Mouse (Mus musculus): ENCODE data around the gene Pex5l.

Pex5l gene

DNA sequence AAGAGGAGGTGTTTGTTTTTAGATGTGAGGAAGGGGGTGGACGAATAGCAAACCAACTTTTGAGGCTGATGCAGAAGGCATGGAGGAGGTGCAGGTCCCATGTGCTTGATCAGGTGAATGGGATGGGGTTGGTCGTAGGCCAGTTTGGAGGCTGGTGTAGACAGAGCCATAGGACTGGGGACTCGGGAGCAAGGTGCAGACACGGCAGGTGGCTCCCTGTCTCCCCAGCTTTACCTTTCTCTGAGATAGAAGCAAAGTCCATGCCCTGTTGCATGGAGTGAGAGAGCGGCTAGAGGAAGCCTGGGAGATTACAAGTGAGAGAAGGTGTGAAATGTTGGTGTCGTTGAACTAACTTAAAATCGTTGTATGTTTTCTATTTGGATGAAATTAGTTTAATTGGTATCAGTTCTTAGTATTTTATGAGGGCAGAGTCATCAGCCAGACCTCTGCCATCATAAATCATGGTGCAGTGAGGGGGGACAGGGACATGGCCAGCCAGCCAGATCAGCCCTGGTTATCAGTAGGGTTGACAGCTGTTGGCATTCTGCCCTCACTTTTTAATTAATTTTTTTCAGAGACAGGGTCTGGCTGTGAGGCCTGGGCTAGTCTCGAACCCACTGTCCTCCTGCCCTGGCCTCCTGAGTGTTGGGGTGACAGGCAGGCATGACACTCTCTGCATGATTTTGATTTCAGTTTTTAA lies 203.1 kb downstream of the Pex5l start:
- no peak for DNase-seq (ENCODE audit: low spot score)

DNA sequence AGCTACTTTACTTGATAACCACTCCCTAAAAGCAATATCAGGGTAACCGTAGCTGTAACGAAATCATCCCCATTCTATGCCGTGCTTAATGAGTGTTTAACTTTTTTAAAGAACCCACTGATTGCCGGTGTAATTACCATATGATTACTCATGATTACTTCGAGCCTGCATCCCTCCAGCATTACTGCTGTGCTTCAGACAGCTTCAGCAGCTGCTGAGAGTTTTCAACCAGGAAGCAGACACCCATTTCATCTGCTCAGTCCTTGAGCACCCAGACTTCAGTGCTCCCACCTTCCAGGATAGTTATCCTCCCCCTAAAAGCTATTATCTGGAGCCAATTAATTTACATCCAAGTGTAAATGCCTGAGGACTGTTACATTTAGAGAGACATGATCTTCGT lies 218.9 kb downstream of the Pex5l start:
- DNase-seq (ENCODE audit: low spot score), result no peak

DNA sequence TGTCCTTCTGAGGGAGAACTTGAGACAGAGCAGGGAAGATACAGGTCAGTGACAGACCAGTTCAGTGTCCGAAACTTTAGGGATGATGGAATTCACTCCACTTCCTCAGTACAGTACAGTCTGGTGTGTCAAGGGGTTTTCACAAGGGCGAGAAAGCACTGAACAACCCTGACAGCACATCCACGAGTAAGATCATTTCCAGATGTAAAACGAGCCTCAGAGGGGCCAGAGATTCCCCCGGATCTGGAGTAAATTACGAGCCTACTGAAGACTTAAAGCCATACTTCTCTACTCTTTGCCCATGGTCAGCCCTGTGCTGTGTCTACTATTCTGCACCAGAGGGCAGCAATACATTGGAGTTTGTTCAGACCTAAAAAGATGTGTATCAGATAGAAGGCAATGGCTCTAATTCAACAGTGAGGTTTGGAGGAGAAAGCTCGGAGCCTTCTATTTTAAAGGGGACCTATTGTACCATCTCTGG lies 232.9 kb downstream of the Pex5l start:
- no peak for DNase-seq (ENCODE audit: low spot score)

DNA sequence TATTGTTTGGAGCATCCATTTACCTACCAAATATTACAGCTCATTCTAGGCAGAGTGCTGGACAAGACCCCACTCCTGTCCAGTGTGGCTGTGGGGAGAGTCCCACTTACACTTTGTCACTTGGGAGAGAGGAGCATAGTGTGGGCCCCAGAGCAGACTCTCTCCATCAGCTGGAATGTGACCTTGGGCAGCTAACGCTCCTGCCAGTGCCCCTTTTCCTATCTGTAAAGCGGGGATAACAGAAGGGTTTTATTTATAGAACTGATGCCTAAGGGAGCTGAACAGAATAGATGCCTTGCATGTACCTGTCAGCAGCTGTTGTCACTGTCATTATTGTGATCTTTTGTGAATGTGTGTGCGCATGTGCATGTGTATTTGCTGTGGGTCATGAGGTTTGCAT lies 234.6 kb downstream of the Pex5l start:
- no peak for DNase-seq (ENCODE audit: low spot score)

DNA sequence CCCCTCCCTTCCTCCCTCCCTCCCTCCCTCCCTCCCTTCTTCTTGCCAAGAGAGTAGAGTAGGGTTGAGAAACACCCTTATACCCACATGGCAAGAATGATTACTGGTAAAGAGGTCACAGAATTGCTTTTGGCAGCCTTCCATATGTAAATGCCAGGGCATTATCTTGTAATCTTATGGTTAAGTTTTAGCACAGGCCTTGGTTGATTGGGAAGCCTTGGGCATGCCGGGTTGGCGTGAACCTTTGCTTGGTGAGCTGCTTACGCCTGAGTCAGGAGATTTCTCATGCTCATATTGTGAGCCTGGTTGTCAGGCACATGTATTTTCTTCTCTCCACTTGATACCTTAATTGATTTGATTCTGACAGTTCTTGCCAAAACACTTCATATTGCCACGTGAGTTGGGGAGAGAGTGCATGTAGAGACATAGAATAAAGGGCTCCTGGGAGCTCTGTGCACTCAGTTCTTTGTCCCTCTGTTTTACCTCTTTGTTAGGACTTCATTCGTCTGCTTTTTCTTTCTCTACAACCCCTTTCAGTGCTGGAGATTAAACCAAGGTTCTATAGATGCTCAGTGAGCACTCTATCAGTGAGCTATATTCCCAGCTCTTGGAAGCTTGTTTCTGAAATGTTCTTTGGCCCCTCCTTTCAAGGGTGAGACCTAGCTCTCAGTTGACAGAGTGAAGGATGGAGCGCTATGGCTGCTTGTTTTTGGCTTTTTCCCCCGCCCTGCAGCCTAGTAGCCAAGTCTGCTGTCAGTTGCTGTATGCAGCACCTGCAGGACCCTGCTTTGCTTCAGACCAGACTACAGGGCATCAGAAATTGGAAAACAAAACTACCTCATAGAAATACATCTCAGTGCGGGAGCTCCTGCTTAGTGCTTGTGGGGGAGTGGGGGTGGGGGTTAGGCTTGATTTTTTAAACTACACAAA lies 236.9 kb downstream of the Pex5l start:
- DNase-seq (ENCODE audit: low spot score), result no peak

DNA sequence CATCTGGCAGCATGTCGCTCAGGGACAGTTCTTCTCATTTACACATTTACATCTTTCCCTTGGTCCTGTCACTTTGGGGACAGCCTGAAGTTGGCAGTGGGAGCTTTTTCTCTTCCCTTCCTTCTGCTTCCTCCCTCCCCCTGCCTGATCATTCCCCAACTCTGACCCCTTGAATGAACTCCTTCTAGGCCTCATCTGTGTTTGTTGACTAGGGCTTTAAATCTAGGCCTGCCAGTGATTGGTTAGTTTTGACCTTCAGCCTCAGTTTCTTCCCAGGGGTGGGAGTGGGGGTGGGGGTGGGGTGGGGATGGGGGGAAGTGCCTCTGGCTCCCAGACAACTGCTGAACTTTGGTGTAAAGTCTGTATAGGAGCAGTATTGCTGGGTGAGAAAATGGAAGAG lies 238.4 kb downstream of the Pex5l start:
- no peak for DNase-seq (ENCODE audit: low spot score)

DNA sequence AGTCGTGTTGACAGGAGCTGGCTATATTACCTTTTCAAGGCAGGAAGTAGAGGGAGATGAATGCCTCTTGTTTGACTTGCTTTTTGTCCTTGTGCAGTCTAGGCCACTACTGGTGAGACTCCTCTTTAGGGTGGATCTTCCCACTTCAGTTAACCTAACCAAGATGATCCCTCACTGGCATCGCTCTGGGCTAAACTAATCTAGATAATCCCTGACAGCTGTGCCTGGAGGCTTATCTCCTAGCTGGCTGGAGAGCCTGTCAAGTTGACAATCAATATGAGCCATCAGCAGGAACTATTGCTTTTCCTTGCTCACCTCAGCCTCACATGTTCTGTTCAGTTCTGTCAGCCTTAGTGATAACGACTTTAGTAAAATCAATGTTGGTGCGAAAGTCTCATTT lies 239.6 kb downstream of the Pex5l start:
- no peak for DNase-seq (ENCODE audit: low spot score)

Data from ovary, postnatal 36 days (tissue).